ENCODE assay signal across 25 mouse cellular contexts in genomic region chr14:81987806-81988205, GRCm38 (mm10).
DNase-seq lines count a peak whose midpoint lies in the region; ATAC-seq and TF ChIP-seq lines count a peak whose summit lies in the region.
"Had no signal": no experiment of that assay in that cellular context is flagged by ENCODE, and none has a peak within 500 bp of the region (broad histone marks: within the 10 kb centered on the region; RNA-seq: fewer than 3 reads in every experiment).

No protein-coding gene starts in this region.

- H3K36me3 ChIP-seq in hindbrain, postnatal 0 days (ENCODE audit: insufficient read depth, low read length): no peaks in the 10 kb centered on the region
- no peaks in the 10 kb centered on the region for H3K36me3 ChIP-seq in hindbrain, embryonic 14.5 days (replicated peaks; ENCODE audit: control insufficient read depth, insufficient read depth)
- H3K36me3 ChIP-seq: embryonic facial prominence, embryonic 13.5 days; forebrain, embryonic 10.5 days; forebrain, embryonic 15.5 days; G1E; heart, embryonic 13.5 days; limb, embryonic 12.5 days; liver, embryonic 15.5 days had no signal

- no peak overlapping the region for H3K27ac ChIP-seq in hindbrain, postnatal 0 days
- no peak overlapping the region for H3K27ac ChIP-seq in hindbrain, embryonic 14.5 days
- H3K27ac ChIP-seq: embryonic facial prominence, embryonic 13.5 days; forebrain, embryonic 10.5 days; forebrain, embryonic 15.5 days; heart, embryonic 13.5 days; kidney, postnatal 0 days; limb, embryonic 12.5 days; liver, embryonic 15.5 days had no signal

- ATAC-seq in hindbrain, postnatal 0 days: peak; percentile 78
- ATAC-seq in hindbrain, embryonic 14.5 days (ENCODE audit: low FRiP score): no peak
- ATAC-seq: forebrain, embryonic 15.5 days; intestine, embryonic 16.5 days had no signal

- no peak overlapping the region for H3K9ac ChIP-seq in hindbrain, postnatal 0 days (replicated peaks; ENCODE audit: low read length)
- no peak overlapping the region for H3K9ac ChIP-seq in hindbrain, embryonic 14.5 days
- H3K9ac ChIP-seq: embryonic facial prominence, embryonic 13.5 days; forebrain, embryonic 15.5 days; heart, embryonic 13.5 days; limb, embryonic 12.5 days; liver, embryonic 15.5 days; lung, embryonic 14.5 days had no signal

- H3K27me3 ChIP-seq in hindbrain, postnatal 0 days (ENCODE audit: insufficient read depth, low read length): no peaks in the 10 kb centered on the region
- no peaks in the 10 kb centered on the region for H3K27me3 ChIP-seq in hindbrain, embryonic 14.5 days (ENCODE audit: control insufficient read depth, insufficient read depth, low read length)
- H3K27me3 ChIP-seq: embryonic facial prominence, embryonic 13.5 days; forebrain, embryonic 15.5 days; heart, embryonic 13.5 days; limb, embryonic 12.5 days; liver, embryonic 15.5 days had no signal

- no peak for TF ChIP-seq CTCF in hindbrain, postnatal 0 days (IDR thresholded peaks at IDR 0.05; ENCODE audit: low read depth)

- peak; percentile 79 for DNase-seq in hindbrain, postnatal 0 days (ENCODE audit: low spot score)
- DNase-seq in hindbrain, embryonic 14.5 days (ENCODE audit: low spot score): no peak
- peak; percentile 85 for DNase-seq in cerebellum, adult 11-12 months
- peak; percentile 88 for DNase-seq in cerebellum, adult 9-11 months
- DNase-seq in embryo, embryonic 10 days (ENCODE audit: low spot score): no peak
- no peak for DNase-seq in thymus, postnatal 0 days (ENCODE audit: low spot score)
- no peak for DNase-seq in ovary, postnatal 36 days (ENCODE audit: low spot score)
- DNase-seq: adrenal gland, adult 8-10 months; gastrocnemius, postnatal 25 days; heart, postnatal 10 days; kidney, adult 8-10 months; lung, embryonic 14.5 days; retina, postnatal 1 day; right cerebral cortex, postnatal 14 days; thymus, postnatal 25 days had no signal

- no peak overlapping the region for H3K4me2 ChIP-seq in hindbrain, postnatal 0 days (ENCODE audit: low read depth, low read length)
- H3K4me2 ChIP-seq in hindbrain, embryonic 14.5 days (replicated peaks): no peak overlapping the region
- H3K4me2 ChIP-seq: embryonic facial prominence, embryonic 13.5 days; forebrain, embryonic 15.5 days; heart, embryonic 13.5 days; limb, embryonic 12.5 days; liver, embryonic 15.5 days; lung, embryonic 14.5 days; midbrain, embryonic 11.5 days had no signal

- no peaks in the 10 kb centered on the region for H3K4me1 ChIP-seq in hindbrain, postnatal 0 days (ENCODE audit: insufficient read depth, low read length)
- H3K4me1 ChIP-seq in hindbrain, embryonic 14.5 days (replicated peaks; ENCODE audit: control insufficient read depth, insufficient read depth, low read length): no peaks in the 10 kb centered on the region
- H3K4me1 ChIP-seq: embryonic facial prominence, embryonic 13.5 days; forebrain, embryonic 10.5 days; forebrain, embryonic 15.5 days; heart, embryonic 13.5 days; limb, embryonic 12.5 days; liver, embryonic 15.5 days had no signal

- H3K9me3 ChIP-seq in hindbrain, postnatal 0 days (ENCODE audit: low read length): no peaks in the 10 kb centered on the region
- H3K9me3 ChIP-seq in hindbrain, embryonic 14.5 days (ENCODE audit: control insufficient read depth, low read length): no peaks in the 10 kb centered on the region
- H3K9me3 ChIP-seq: embryonic facial prominence, embryonic 13.5 days; forebrain, embryonic 10.5 days; forebrain, embryonic 15.5 days; heart, embryonic 13.5 days; limb, embryonic 12.5 days; liver, embryonic 15.5 days had no signal

- WGBS in hindbrain, postnatal 0 days: 71% methylated on average over 4 of the region's 4 CpGs
- 87% methylated on average over 4 of the region's 4 CpGs for WGBS in hindbrain, embryonic 14.5 days

- H3K4me3 ChIP-seq in hindbrain, postnatal 0 days (ENCODE audit: low read length): no peak overlapping the region
- no peak overlapping the region for H3K4me3 ChIP-seq in hindbrain, embryonic 14.5 days (replicated peaks; ENCODE audit: low read length)
- H3K4me3 ChIP-seq: embryonic facial prominence, embryonic 13.5 days; forebrain, embryonic 10.5 days; forebrain, embryonic 15.5 days; heart, embryonic 13.5 days; limb, embryonic 12.5 days; liver, embryonic 15.5 days had no signal

Comparison
In these comparisons a context has a peak if more than half of its experiments do, and no peak if none do; other contexts are left out.
1. DNase-seq: peak in hindbrain, postnatal 0 days (single experiment), cerebellum, adult 11-12 months (single experiment) and cerebellum, adult 9-11 months (single experiment); none in hindbrain, embryonic 14.5 days (single experiment), embryo, embryonic 10 days (single experiment), thymus, postnatal 0 days (single experiment) and ovary, postnatal 36 days (single experiment).